Mouse (Mus musculus) embryonic facial prominence, embryonic 11.5 days (tissue): ENCODE results near the gene Camta1. TPM values are rescaled to one million over a fixed set of nuclear protein-coding genes. Genes with fewer than 3 reads are reported as not detected.
A peak's percentile ranks its signal among the peaks of the same experiment; 100 is the strongest.

ENCODE experiments used
- ATAC-seq: fragments of 200-750 bp; cut with Nextera tagmentation; replicated peaks from 2 replicates; pipeline ENCODE4 v1.8.0; 2017; ENCODE audit warnings: low read depth; ENCODE audit not compliant: insufficient number of reproducible peaks, low FRiP score, low TSS enrichment
- DNase-seq: peaks from one replicate; pipeline ENCODE4 v3.0.0-alpha.2; 2015; ENCODE audit warnings: low spot score
- H3K27ac ChIP-seq: fragments of 300-500 bp; sonication (generic); replicated peaks from 2 replicates; pipeline ENCODE4 v1.5.1; 2014; ENCODE audit warnings: mild to moderate bottlenecking, low read depth, low read length, control low read depth
- H3K27me3 ChIP-seq: fragments of 300-500 bp; sonication (generic); 2 replicates; pipeline ENCODE4 v1.6.1; 2014; ENCODE audit warnings: mild to moderate bottlenecking, low read length, moderate library complexity, mixed read lengths; ENCODE audit not compliant: control insufficient read depth, insufficient read depth
- H3K36me3 ChIP-seq: fragments of 300-500 bp; sonication (generic); replicated peaks from 2 replicates; pipeline ENCODE4 v1.6.1; 2014; ENCODE audit warnings: low read depth, mild to moderate bottlenecking, low read length, moderate library complexity, mixed read lengths; ENCODE audit not compliant: control insufficient read depth, insufficient read depth
- H3K4me1 ChIP-seq: fragments of 300-500 bp; sonication (generic); 2 replicates; pipeline ENCODE4 v1.6.1; 2014; ENCODE audit warnings: low read length, mixed read lengths; ENCODE audit not compliant: control insufficient read depth, insufficient read depth
- H3K4me2 ChIP-seq: fragments of 300-500 bp; sonication (generic); 2 replicates; pipeline ENCODE4 v1.6.1; 2014; ENCODE audit warnings: low read depth, mild to moderate bottlenecking, control low read depth, low read length, moderate library complexity
- H3K4me3 ChIP-seq: fragments of 300-500 bp; sonication (generic); 2 replicates; pipeline ENCODE4 v1.5.1; 2014; ENCODE audit warnings: low read depth, low read length, control low read depth
- H3K9ac ChIP-seq: fragments of 300-500 bp; sonication (generic); replicated peaks from 2 replicates; pipeline ENCODE4 v1.6.1; 2014; ENCODE audit warnings: mild to moderate bottlenecking, control low read depth, low read length
- H3K9me3 ChIP-seq: fragments of 300-500 bp; sonication (generic); replicated peaks from 2 replicates; pipeline ENCODE4 v1.6.1; 2016; ENCODE audit warnings: mild to moderate bottlenecking, low read length, inconsistent platforms, mixed read lengths; ENCODE audit not compliant: control insufficient read depth
- WGBS: fragments of 180-500 bp; shearing (Covaris S2); extraction: QIAGEN DNeasy Blood & Tissue Kit; methylation state at CpG from one replicate; pipeline ENCODE4 v1.1.7; 2014; 5-methylcytosine and 5-hydroxymethylcytosine counted together
- polyA plus RNA-seq: library from polyadenylated mRNA; unstranded; fragments of >200 nt; fragmentation: Nextera tagmentation; extraction: Ambion mirVana; gene quantifications from 2 replicates; pipeline ENCODE4 v1.2.1, GENCODE M21; 2014

Gene Camta1
- polyA plus RNA-seq, 1 experiment from 2014 or later: 130 TPM

- H3K27ac ChIP-seq: no peak overlapping the region
- no peaks in the 10 kb centered on the region for H3K9me3 ChIP-seq
- no peaks in the 10 kb centered on the region for H3K36me3 ChIP-seq
- H3K4me3 ChIP-seq: no peak overlapping the region
- no peaks in the 10 kb centered on the region for H3K4me1 ChIP-seq
- 84% methylated on average over 3 of the region's 3 CpGs for WGBS
- H3K27me3 ChIP-seq: no peaks in the 10 kb centered on the region
- H3K4me2 ChIP-seq: no peak overlapping the region
- H3K9ac ChIP-seq: no peak overlapping the region
- ATAC-seq: no peak
- DNase-seq: no peak
Measured at GRCm38 (mm10) chr4:151303931-151304330, 557.7 kb downstream of the Camta1 start.

GRCm38 (mm10) chr4:151303436-151303835 lies 558.2 kb downstream of the Camta1 start:
- Histone ChIP-seq H3K9ac (no peak overlapping the region), H3K36me3 (no peaks in the 10 kb centered on the region), H3K4me2 (no peak overlapping the region), H3K27ac (no peak overlapping the region), H3K4me1 (no peaks in the 10 kb centered on the region), H3K27me3 (no peaks in the 10 kb centered on the region), H3K4me3 (no peak overlapping the region), H3K9me3 (no peaks in the 10 kb centered on the region)
- ATAC-seq: no peak
- no peak for DNase-seq
- WGBS: 71% methylated on average over 5 of the region's 5 CpGs

- no peak overlapping the region for H3K9ac ChIP-seq
Measured at GRCm38 (mm10) chr4:151302195-151303126, 559.2 kb downstream of the Camta1 start.

DNA sequence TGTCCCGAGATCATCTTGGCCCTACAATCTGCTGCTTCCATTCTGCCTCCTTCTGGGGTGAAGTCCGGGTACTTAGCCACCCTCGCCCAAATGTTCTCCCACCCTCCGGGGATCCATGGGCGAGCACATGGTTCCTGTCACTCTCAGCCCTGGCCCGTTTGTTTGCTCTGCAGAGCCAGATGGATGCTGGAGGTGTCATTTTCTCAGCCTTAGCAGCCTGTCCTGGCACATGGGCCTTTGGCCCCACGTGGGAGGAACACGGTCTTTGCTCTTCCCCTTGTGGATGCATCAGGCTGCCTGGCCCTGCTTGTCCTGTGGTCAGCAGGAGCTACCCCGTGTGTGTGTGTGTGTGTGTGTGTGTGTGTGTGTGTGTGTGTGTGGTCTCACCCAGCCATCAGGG lies 560.3 kb downstream of the Camta1 start:
- H3K4me3 ChIP-seq: no peak overlapping the region
- no peaks in the 10 kb centered on the region for H3K4me1 ChIP-seq
- H3K4me2 ChIP-seq: no peak overlapping the region
- no peaks in the 10 kb centered on the region for H3K9me3 ChIP-seq
- no peaks in the 10 kb centered on the region for H3K27me3 ChIP-seq
- H3K36me3 ChIP-seq: no peaks in the 10 kb centered on the region
- no peak overlapping the region for H3K9ac ChIP-seq
- no peak for DNase-seq
- 57% methylated on average over 9 of the region's 9 CpGs for WGBS
- ATAC-seq: no peak
- no peak overlapping the region for H3K27ac ChIP-seq

More at GRCm38 (mm10) chr4:151302195-151303126, 559.2 kb downstream of the Camta1 start:
- Histone ChIP-seq H3K27ac (no peak overlapping the region), H3K4me2 (no peak overlapping the region), H3K36me3 (no peaks in the 10 kb centered on the region), H3K9me3 (no peaks in the 10 kb centered on the region), H3K4me1 (no peaks in the 10 kb centered on the region), H3K4me3 (no peak overlapping the region), H3K27me3 (no peaks in the 10 kb centered on the region)
- peak; percentile 75 for DNase-seq
- ATAC-seq: peak; percentile 66
- 46% methylated on average over 11 of the region's 11 CpGs for WGBS

DNA sequence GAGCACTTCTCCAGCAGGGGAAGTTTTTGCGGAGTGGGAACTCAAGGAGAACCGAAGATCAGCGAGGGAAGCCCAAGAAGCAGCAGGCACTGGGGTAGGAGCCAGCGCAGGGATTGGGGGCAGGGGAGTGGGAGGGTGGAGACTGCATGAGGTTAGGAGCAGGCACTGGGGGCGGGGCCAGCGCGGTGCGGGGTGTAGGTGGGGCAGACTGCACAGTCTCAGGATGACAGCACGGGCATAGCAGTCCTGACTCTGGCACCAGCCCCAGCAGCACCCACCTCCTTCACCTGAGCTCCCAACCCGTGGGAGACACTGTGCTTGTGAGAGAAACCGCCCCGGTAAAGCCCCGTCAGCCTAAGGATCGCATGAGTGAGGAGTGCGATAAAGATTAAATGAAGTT lies 561.0 kb downstream of the Camta1 start:
- WGBS: 21% methylated on average over 15 of the region's 15 CpGs

DNA sequence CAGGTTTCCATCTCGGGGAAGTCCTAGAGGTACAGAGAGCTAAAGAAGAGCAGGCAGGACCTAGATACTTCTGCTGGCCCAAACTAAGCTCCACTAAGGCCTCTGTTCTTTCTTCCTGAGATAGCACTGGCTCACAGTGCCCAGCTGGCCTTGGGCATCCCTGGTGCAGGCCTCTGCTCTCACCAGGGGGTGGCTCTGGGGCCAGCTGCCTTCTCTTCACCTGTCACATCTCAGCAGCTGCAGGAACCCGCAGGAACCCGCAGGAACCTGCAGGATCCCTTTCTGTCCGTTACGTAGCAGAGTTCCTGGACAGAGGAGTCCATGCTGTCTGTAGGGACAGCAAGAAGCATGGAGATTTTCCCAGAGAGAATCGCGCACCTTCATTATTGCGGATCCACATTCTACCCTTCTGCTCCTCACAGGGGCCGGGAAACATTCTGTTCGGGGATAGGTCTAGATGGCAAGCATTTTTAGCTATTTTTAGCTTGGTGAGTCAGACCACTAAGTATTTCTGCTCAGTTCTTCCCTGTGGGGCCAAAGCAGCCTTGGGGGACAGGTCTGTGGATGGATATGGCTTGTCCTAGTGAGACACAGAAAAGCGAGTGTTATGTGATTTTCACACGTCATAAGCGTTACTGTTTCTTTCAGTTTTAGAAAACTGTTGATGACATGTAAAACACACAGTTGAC lies 566.0 kb downstream of the Camta1 start:
- Histone ChIP-seq H3K27me3 (no peaks in the 10 kb centered on the region), H3K27ac (no peak overlapping the region), H3K4me2 (no peak overlapping the region), H3K9me3 (no peaks in the 10 kb centered on the region), H3K36me3 (no peaks in the 10 kb centered on the region), H3K4me1 (no peaks in the 10 kb centered on the region), H3K9ac (no peak overlapping the region), H3K4me3 (no peak overlapping the region)
- WGBS: 88% methylated on average over 13 of the region's 13 CpGs
- DNase-seq (no peak), ATAC-seq (no peak)

More for the DNA sequence above, 561.0 kb downstream of the Camta1 start:
- Histone ChIP-seq H3K27me3 (no peaks in the 10 kb centered on the region), H3K4me1 (no peaks in the 10 kb centered on the region), H3K4me3 (no peak overlapping the region), H3K4me2 (peak overlapping the region; percentile 16; the same call in 1 of the 2 replicates), H3K9me3 (no peaks in the 10 kb centered on the region), H3K27ac (no peak overlapping the region), H3K36me3 (no peaks in the 10 kb centered on the region), H3K9ac (no peak overlapping the region)
- no peak; the same call in 1 of the 2 replicates for ATAC-seq
- DNase-seq: peak; percentile 33

DNA sequence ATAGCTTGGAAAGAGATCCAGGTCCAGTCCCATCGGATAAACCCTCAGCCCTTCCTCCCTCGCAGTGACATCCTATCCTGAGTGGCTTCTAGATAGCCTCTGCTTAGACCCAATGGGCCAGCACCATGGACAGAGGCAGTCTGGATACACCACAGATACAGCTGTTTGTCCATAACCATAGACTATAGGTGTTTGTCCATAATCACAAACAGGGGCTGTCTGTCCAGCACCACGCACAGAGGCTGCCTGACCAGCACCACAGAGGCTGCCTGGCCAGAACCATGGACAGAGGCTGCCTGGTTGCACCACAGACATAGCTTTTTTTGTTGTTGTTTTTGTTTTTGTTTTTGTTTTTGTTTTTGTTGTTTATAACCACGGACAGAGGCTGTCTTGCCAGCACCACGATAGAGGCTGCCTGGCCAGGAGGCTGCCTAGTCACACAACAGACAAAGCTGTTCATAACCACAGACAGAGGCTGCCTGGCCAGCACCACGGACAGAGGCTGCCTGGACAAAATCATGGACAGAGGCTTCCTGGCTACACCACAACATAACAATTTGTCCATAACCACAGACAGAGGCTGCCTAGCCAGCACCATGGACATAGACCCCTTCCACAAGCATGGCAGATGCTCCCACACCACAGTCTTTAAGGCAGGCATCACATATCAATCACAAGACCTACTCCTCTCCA lies 572.6 kb downstream of the Camta1 start:
- no peaks in the 10 kb centered on the region for H3K9me3 ChIP-seq
- DNase-seq: peak; percentile 72
- H3K9ac ChIP-seq: no peak overlapping the region
- H3K4me1 ChIP-seq: no peaks in the 10 kb centered on the region
- peak; percentile 35; the same call in 1 of the 2 replicates for ATAC-seq
- H3K27me3 ChIP-seq: no peaks in the 10 kb centered on the region
- H3K36me3 ChIP-seq: no peaks in the 10 kb centered on the region
- H3K4me2 ChIP-seq: no peak overlapping the region
- H3K27ac ChIP-seq: no peak overlapping the region
- 59% methylated on average over 6 of the region's 6 CpGs for WGBS
- H3K4me3 ChIP-seq: no peak overlapping the region
